Mouse (Mus musculus): Measurements from ENCODE around the gene Usp2. TPM values are rescaled to one million over a fixed set of nuclear protein-coding genes. Genes with fewer than 3 reads are reported as not detected.

Gene Usp2
- 1.5 TPM for polyA plus RNA-seq (2014; fragmentation: Illumina TruSeq; extraction: RNeasy Lipid Tissue Mini Kit (QIAGEN cat#74804); ENCODE audit: low read depth, low replicate concordance)

GRCm38 (mm10) chr9:44066785-44067225 lies at the start of gene Usp2:
Usp2 (plus strand) TSS chr9:44067021.

GRCm38 (mm10) chr9:44042836-44043707 lies 23.7 kb upstream of the Usp2 start, which contains the start of gene Thy1:
Thy1 (plus strand) TSS chr9:44043384.

GRCm38 (mm10) chr9:44101490-44101889 lies 34.7 kb downstream of the Usp2 start, which contains the start of gene Mfrp:
Mfrp (plus strand) TSS chr9:44101729.

GRCm38 (mm10) chr9:44107110-44107509 lies 40.3 kb downstream of the Usp2 start, which contains the start of gene C1qtnf5:
C1qtnf5 (plus strand) TSS chr9:44107245.

GRCm38 (mm10) chr9:44113105-44113789 lies 46.4 kb downstream of the Usp2 start, which contains the start of the genes Gm49380 and Rnf26:
Gm49380 (minus strand) TSS chr9:44113500.
Rnf26 (minus strand) TSS chr9:44113517.

GRCm38 (mm10) chr9:44134101-44134850 lies 67.5 kb downstream of the Usp2 start, which contains the start of gene Mcam:
Mcam (plus strand) TSS chr9:44134469.

Other genes starting within 250 kb of the Usp2 start
- gene Thy1, start 23.6 kb upstream of the Usp2 start, polyA plus RNA-seq (2014; fragmentation: Illumina TruSeq; extraction: RNeasy Lipid Tissue Mini Kit (QIAGEN cat#74804); ENCODE audit: low read depth, low replicate concordance), result not detected
- gene Mfrp, start 34.7 kb downstream of the Usp2 start, polyA plus RNA-seq (2014; fragmentation: Illumina TruSeq; extraction: RNeasy Lipid Tissue Mini Kit (QIAGEN cat#74804); ENCODE audit: low read depth, low replicate concordance), result not detected
- not detected for gene C1qtnf5, start 40.2 kb downstream of the Usp2 start, polyA plus RNA-seq (2014; fragmentation: Illumina TruSeq; extraction: RNeasy Lipid Tissue Mini Kit (QIAGEN cat#74804); ENCODE audit: low read depth, low replicate concordance)
- not detected for gene Gm49380, start 46.5 kb downstream of the Usp2 start, polyA plus RNA-seq (2014; fragmentation: Illumina TruSeq; extraction: RNeasy Lipid Tissue Mini Kit (QIAGEN cat#74804); ENCODE audit: low read depth, low replicate concordance)
- gene Rnf26, start 46.5 kb downstream of the Usp2 start, polyA plus RNA-seq (2014; fragmentation: Illumina TruSeq; extraction: RNeasy Lipid Tissue Mini Kit (QIAGEN cat#74804); ENCODE audit: low read depth, low replicate concordance), result 1.1 TPM
- 1.6 TPM for gene Mcam, start 67.4 kb downstream of the Usp2 start, polyA plus RNA-seq (2014; fragmentation: Illumina TruSeq; extraction: RNeasy Lipid Tissue Mini Kit (QIAGEN cat#74804); ENCODE audit: low read depth, low replicate concordance)
- gene Cbl, start 167.0 kb downstream of the Usp2 start, polyA plus RNA-seq (2014; fragmentation: Illumina TruSeq; extraction: RNeasy Lipid Tissue Mini Kit (QIAGEN cat#74804); ENCODE audit: low read depth, low replicate concordance), result 5.1 TPM
- gene Ccdc153, start 173.7 kb downstream of the Usp2 start, polyA plus RNA-seq (2014; fragmentation: Illumina TruSeq; extraction: RNeasy Lipid Tissue Mini Kit (QIAGEN cat#74804); ENCODE audit: low read depth, low replicate concordance), result not detected
- gene Pdzd3, start 184.4 kb downstream of the Usp2 start, polyA plus RNA-seq (2014; fragmentation: Illumina TruSeq; extraction: RNeasy Lipid Tissue Mini Kit (QIAGEN cat#74804); ENCODE audit: low read depth, low replicate concordance), result not detected
- 0.34 TPM for gene Nlrx1, start 201.6 kb downstream of the Usp2 start, polyA plus RNA-seq (2014; fragmentation: Illumina TruSeq; extraction: RNeasy Lipid Tissue Mini Kit (QIAGEN cat#74804); ENCODE audit: low read depth, low replicate concordance)
- not detected for gene Abcg4, start 221.6 kb downstream of the Usp2 start, polyA plus RNA-seq (2014; fragmentation: Illumina TruSeq; extraction: RNeasy Lipid Tissue Mini Kit (QIAGEN cat#74804); ENCODE audit: low read depth, low replicate concordance)
- gene Hinfp, start 238.7 kb downstream of the Usp2 start, polyA plus RNA-seq (2014; fragmentation: Illumina TruSeq; extraction: RNeasy Lipid Tissue Mini Kit (QIAGEN cat#74804); ENCODE audit: low read depth, low replicate concordance), result 6.5 TPM